Mouse (Mus musculus) small intestine, adult 2 months (tissue): ENCODE measurements around the gene Ep400. TPM values are rescaled to one million over a fixed set of nuclear protein-coding genes. Genes with fewer than 3 reads are reported as not detected.

ENCODE experiments used
- H3K27ac ChIP-seq: fragments of 200-500 bp; 2 replicates; pipeline ENCODE4 v1.5.1; 2012; ENCODE audit warnings: low read depth, low read length, control low read depth, inconsistent platforms; ENCODE audit not compliant: insufficient read depth
- H3K27me3 ChIP-seq: fragments of 200-500 bp; 2 replicates; pipeline ENCODE4 v1.6.1; 2012; ENCODE audit warnings: mild to moderate bottlenecking, moderate library complexity, low read length, inconsistent platforms; ENCODE audit not compliant: control insufficient read depth, insufficient read depth
- H3K36me3 ChIP-seq: fragments of 200-500 bp; 2 replicates; pipeline ENCODE4 v1.6.1; 2012; ENCODE audit warnings: mild to moderate bottlenecking, low read length, control low read depth, inconsistent platforms; ENCODE audit not compliant: control insufficient read depth, insufficient read depth
- H3K4me1 ChIP-seq: fragments of 200-500 bp; 2 replicates; pipeline ENCODE4 v1.6.1; 2012; ENCODE audit warnings: low read length, inconsistent platforms, mixed read lengths; ENCODE audit not compliant: control insufficient read depth, insufficient read depth, insufficient read length
- H3K4me3 ChIP-seq: fragments of 200-500 bp; 2 replicates; pipeline ENCODE4 v1.5.1; 2012; ENCODE audit warnings: low read depth, mild to moderate bottlenecking, control low read depth, inconsistent platforms, low read length, moderate library complexity
- CTCF ChIP-seq: fragments of 200-500 bp; IDR thresholded peaks from 2 replicates; pipeline ENCODE4 v1.5.1; 2012; ENCODE audit warnings: low read depth, mild to moderate bottlenecking, control low read depth, inconsistent platforms, low read length, moderate library complexity, mixed read lengths; ENCODE audit not compliant: insufficient replicate concordance, insufficient read length; ENCODE audit errors: extremely low read depth
- POLR2A ChIP-seq: fragments of 200-500 bp; IDR thresholded peaks from 2 replicates; pipeline ENCODE4 v1.6.1; 2012; ENCODE audit warnings: low read depth, mild to moderate bottlenecking, control low read depth, inconsistent platforms, low read length, moderate library complexity
- WGBS: fragments of 180-500 bp; shearing (Covaris S2); methylation state at CpG from one replicate; pipeline ENCODE4 v1.1.7; 2018; 5-methylcytosine and 5-hydroxymethylcytosine counted together
- polyA plus RNA-seq: library from polyadenylated mRNA; depleted of rRNA; stranded (reverse); fragments of >200 nt; gene quantifications from 2 replicates; pipeline ENCODE4 v1.2.3, GENCODE M21; 2012; rRNA removed

Ep400 gene
- 21.8 and 45.0 TPM in 2 replicates for polyA plus RNA-seq

GRCm38 (mm10) chr5:110770448-110771158 lies at the start of gene Ep400:
Gene Ep400 (minus strand): TSS chr5:110770717.
- Histone ChIP-seq H3K27me3 (no peaks in the 10 kb centered on the region), H3K4me3 (peak within 1 kb of the TSS; percentile 69), H3K36me3 (peaks cover 16% of the 10 kb centered on the region; the same call in 1 of the 2 replicates), H3K27ac (peak within 1 kb of the TSS; percentile 69), H3K4me1 (peaks cover 6% of the 10 kb centered on the region; the same call in 1 of the 2 replicates)
- TF ChIP-seq CTCF (peak; percentile 68), POLR2A (peak; percentile 72)
- WGBS: under 1% methylated on average over 79 of the region's 83 CpGs

DNA sequence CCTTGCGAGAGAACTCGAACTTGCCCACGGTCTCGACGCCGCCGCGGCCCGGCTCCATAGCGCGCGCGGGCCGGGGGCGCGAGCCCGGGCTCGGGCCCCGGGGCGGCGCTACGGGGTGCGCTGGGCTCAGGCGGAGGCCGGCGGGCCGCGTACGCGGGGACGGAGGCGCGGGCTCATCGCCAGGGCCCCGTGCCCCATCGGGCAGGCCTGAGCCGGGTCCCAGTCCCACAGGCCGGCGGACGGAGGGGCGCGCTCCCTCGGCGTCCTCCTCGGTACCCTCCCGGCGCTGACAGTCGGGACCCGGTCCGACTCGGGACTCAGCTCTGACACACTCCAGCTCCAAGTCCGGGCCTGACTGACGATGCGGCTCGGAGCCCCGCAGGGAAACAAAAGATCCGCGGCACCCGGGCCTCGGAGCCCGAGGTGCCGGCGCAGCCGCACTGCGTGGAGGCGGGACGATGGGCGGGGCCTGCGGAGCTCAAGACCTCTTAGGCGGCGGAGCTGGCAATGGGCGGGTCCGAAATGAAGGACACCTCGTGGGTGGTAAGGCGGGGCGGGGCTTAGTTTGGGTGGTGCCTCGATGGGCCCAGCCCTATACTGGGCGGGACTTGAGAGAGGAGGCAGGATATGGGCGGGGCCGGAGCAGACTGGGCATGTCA lies 39.3 kb upstream of the Ep400 start, which contains the start of gene Ulk1:
Gene Ulk1, minus strand, starts transcription at position 431 of the 659 bp plus-strand sequence.
- H3K4me3 ChIP-seq: peak within 1 kb of the TSS; percentile 75
- peaks cover 11% of the 10 kb centered on the region for H3K4me1 ChIP-seq
- peak within 1 kb of the TSS; percentile 29 for H3K27ac ChIP-seq
- H3K27me3 ChIP-seq: no peaks in the 10 kb centered on the region
- TF ChIP-seq POLR2A (peak; percentile 95), CTCF (no peak)
- under 1% methylated on average over 80 of the region's 80 CpGs for WGBS
- H3K36me3 ChIP-seq: peaks cover 1% of the 10 kb centered on the region; the same call in 1 of the 2 replicates

DNA sequence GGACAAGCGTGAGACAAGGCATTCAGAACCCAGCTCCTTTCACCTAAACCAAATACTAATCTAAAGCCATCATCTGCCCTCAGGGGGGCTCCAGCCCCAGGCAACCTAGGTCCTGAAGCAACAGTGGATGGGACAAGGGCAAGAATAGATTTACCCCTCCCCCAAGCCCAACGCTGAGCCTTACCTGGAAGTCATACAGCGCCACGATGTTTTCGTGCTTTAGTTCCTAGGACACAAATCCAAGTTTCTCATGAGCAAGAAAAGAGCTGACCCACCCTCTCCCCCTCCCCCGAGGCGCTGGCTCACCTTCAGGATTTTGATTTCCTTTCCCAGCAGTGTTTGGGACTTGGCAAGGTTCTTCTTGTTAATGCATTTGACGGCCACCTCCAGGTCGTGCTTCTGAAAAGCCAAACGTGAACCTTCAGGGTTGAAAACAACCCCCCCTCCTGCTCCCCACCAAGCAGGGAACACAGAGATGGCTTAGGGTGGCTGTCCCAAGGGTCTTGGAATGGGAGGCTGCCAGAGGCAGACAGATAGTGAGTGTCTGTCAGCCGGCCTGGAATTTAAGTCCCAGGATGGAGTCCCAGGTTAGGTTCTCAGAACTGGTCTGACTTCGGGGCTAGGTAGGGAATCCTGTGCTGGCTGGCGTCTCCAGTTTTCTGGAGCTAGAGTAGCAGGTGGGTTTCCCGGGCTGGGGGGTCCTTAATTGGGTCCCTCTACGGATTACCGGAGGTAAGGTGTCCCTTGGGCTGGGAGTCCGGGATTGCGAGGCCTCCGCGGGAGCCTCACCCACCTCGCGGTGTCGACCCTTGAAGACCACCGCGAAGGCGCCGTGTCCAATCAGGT lies 38.5 kb upstream of the Ep400 start:
- Histone ChIP-seq H3K4me3 (peak overlapping the region; percentile 75), H3K27me3 (no peaks in the 10 kb centered on the region), H3K4me1 (peaks cover 11% of the 10 kb centered on the region), H3K27ac (peak overlapping the region; percentile 29), H3K36me3 (peaks cover 1% of the 10 kb centered on the region; the same call in 1 of the 2 replicates)
- 2% methylated on average over 27 of the region's 27 CpGs for WGBS
- TF ChIP-seq CTCF: no peak
- no peak for TF ChIP-seq POLR2A

- Histone ChIP-seq H3K36me3 (peaks cover 1% of the 10 kb centered on the region; the same call in 1 of the 2 replicates), H3K27ac (peak overlapping the region; percentile 29), H3K4me3 (peak overlapping the region; percentile 75), H3K4me1 (peaks cover 11% of the 10 kb centered on the region), H3K27me3 (no peaks in the 10 kb centered on the region)
- TF ChIP-seq POLR2A (no peak), CTCF (no peak)
- 0% methylated on average over 14 of the region's 14 CpGs for WGBS
Measured at GRCm38 (mm10) chr5:110808061-110808631, 37.6 kb upstream of the Ep400 start.

DNA sequence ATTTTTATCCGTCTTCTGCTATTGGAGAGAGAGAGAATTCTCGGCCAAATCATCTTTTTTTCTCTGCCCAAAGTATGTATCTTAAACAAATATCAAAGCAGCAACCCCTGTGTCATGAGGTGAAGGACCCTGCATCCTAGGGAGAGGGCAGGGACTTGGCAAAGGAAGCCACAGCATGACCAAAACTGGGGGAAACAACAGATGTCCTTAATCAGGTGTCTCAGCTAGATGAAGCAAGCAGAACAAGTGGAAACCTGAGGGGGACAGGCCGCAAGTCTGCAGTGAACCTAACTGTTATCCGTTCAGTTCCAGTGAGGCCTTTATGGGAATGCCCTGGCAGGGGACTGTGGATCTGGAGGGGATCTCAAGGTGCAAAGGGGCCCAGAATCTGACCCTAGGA lies 36.9 kb upstream of the Ep400 start:
- H3K4me1 ChIP-seq: peaks cover 11% of the 10 kb centered on the region
- peaks cover 1% of the 10 kb centered on the region; the same call in 1 of the 2 replicates for H3K36me3 ChIP-seq
- H3K27me3 ChIP-seq: no peaks in the 10 kb centered on the region
- H3K4me3 ChIP-seq: peak overlapping the region; percentile 75
- 78% methylated on average over 4 of the region's 4 CpGs for WGBS
- peak overlapping the region; percentile 23; the same call in 1 of the 2 replicates for H3K27ac ChIP-seq
- TF ChIP-seq POLR2A (no peak), CTCF (no peak)

- H3K4me3 ChIP-seq: no peak overlapping the region
- TF ChIP-seq POLR2A (no peak), CTCF (no peak)
- no peak overlapping the region for H3K27ac ChIP-seq
- H3K4me1 ChIP-seq: peaks cover 11% of the 10 kb centered on the region
- H3K27me3 ChIP-seq: no peaks in the 10 kb centered on the region
- WGBS: 81% methylated on average over 1 of the region's 1 CpGs
- H3K36me3 ChIP-seq: peaks cover 1% of the 10 kb centered on the region; the same call in 1 of the 2 replicates
Measured at GRCm38 (mm10) chr5:110806676-110807075, 36.2 kb upstream of the Ep400 start.
